Mouse (Mus musculus) liver, embryonic 13.5 days (tissue): ENCODE measurements around the gene Dnajc28. TPM values are rescaled to one million over a fixed set of nuclear protein-coding genes. Genes with fewer than 3 reads are reported as not detected.
A peak's percentile ranks its signal among the peaks of the same experiment; 100 is the strongest.

Experiments
- ATAC-seq: fragments of 200-750 bp; cut with Nextera tagmentation; 2 replicates; pipeline ENCODE4 v1.8.0; 2017; ENCODE audit warnings: low read depth, mild to moderate bottlenecking, moderate number of reproducible peaks, moderate library complexity
- DNase-seq: peaks from one replicate; pipeline ENCODE4 v3.0.0; 2022
- H3K27ac ChIP-seq: fragments of 300-500 bp; sonication (generic); 2 replicates; pipeline ENCODE4 v1.5.1; 2015; ENCODE audit warnings: moderate library complexity, mild to moderate bottlenecking, inconsistent platforms
- H3K27me3 ChIP-seq: fragments of 300-500 bp; sonication (generic); 2 replicates; pipeline ENCODE4 v1.6.1; 2015; ENCODE audit warnings: mild to moderate bottlenecking, inconsistent platforms
- H3K36me3 ChIP-seq: fragments of 300-500 bp; sonication (generic); 2 replicates; pipeline ENCODE4 v1.6.1; 2015; ENCODE audit warnings: mild to moderate bottlenecking, inconsistent platforms
- H3K4me1 ChIP-seq: fragments of 300-500 bp; sonication (generic); replicated peaks from 2 replicates; pipeline ENCODE4 v1.6.1; 2015; ENCODE audit warnings: inconsistent platforms
- H3K4me2 ChIP-seq: fragments of 300-500 bp; sonication (generic); 2 replicates; pipeline ENCODE4 v1.6.1; 2015; ENCODE audit warnings: inconsistent platforms, mild to moderate bottlenecking, moderate library complexity
- H3K4me3 ChIP-seq: fragments of 300-500 bp; sonication (generic); replicated peaks from 2 replicates; pipeline ENCODE4 v1.5.1; 2015; ENCODE audit warnings: mild to moderate bottlenecking, inconsistent platforms
- H3K9ac ChIP-seq: fragments of 300-500 bp; sonication (generic); 2 replicates; pipeline ENCODE4 v1.6.1; 2015; ENCODE audit warnings: mild to moderate bottlenecking, inconsistent platforms
- H3K9me3 ChIP-seq: fragments of 300-500 bp; sonication (generic); replicated peaks from 2 replicates; pipeline ENCODE4 v1.6.1; 2016; ENCODE audit warnings: inconsistent platforms
- WGBS: fragments of 180-500 bp; shearing (Covaris S2); methylation state at CpG from one replicate; pipeline ENCODE4 v1.1.7; 2015; ENCODE audit not compliant: insufficient replicate concordance; 5-methylcytosine and 5-hydroxymethylcytosine counted together
- polyA plus RNA-seq: library from polyadenylated mRNA; unstranded; fragments of >200 nt; fragmentation: Nextera tagmentation; extraction: Ambion mirVana; gene quantifications from 2 replicates; pipeline ENCODE4 v1.2.1, GENCODE M21; 2015

The Dnajc28 gene
- polyA plus RNA-seq, 1 experiment from 2014 or later, result 1.4 TPM

GRCm38 (mm10) chr16:91564580-91565291 lies 54.1 kb downstream of the Dnajc28 start:
- H3K36me3 ChIP-seq, result peaks cover 32% of the 10 kb centered on the region
- no peaks in the 10 kb centered on the region for H3K27me3 ChIP-seq
- H3K27ac ChIP-seq, result peak overlapping the region; percentile 58
- 64% methylated on average over 4 of the region's 4 CpGs for WGBS
- H3K4me1 ChIP-seq, result peaks cover 20% of the 10 kb centered on the region
- H3K9ac ChIP-seq, result 0 out of 2 replicates have a peak overlapping the region, but pooled peaks have one; percentile 26
- H3K4me3 ChIP-seq, result no peak overlapping the region
- peak; percentile 79 for ATAC-seq
- peak; percentile 31 for DNase-seq
- H3K4me2 ChIP-seq, result no peak overlapping the region
- no peaks in the 10 kb centered on the region for H3K9me3 ChIP-seq

Other genes starting within 250 kb of the Dnajc28 start
- 67.4 and 74.0 TPM in 2 replicates for gene Ifnar2, start 246.2 kb downstream of the Dnajc28 start, polyA plus RNA-seq
- gene Gm21970, start 227.3 kb downstream of the Dnajc28 start, polyA plus RNA-seq, result not detected in 2 replicates
- gene Il10rb, start 212.9 kb downstream of the Dnajc28 start, polyA plus RNA-seq, result 25.0 and 28.1 TPM in 2 replicates
- 18.0 and 19.1 TPM in 2 replicates for gene Ifnar1, start 133.8 kb downstream of the Dnajc28 start, polyA plus RNA-seq
- 15.4 and 18.1 TPM in 2 replicates for gene Ifngr2, start 72.0 kb downstream of the Dnajc28 start, polyA plus RNA-seq
- 5.6 and 6.3 TPM in 2 replicates for gene Tmem50b, start 21.2 kb downstream of the Dnajc28 start, polyA plus RNA-seq
- gene Gart, start 27.9 kb upstream of the Dnajc28 start, polyA plus RNA-seq, result 116 and 126 TPM in 2 replicates
- 47.8 and 49.8 TPM in 2 replicates for gene Son, start 28.5 kb upstream of the Dnajc28 start, polyA plus RNA-seq
- 33.9 and 36.7 TPM in 2 replicates for gene Donson, start 69.7 kb upstream of the Dnajc28 start, polyA plus RNA-seq
- gene Cryzl1, start 109.9 kb upstream of the Dnajc28 start, polyA plus RNA-seq, result 39.6 and 40.0 TPM in 2 replicates
- 48.3 and 58.2 TPM in 2 replicates for gene Itsn1, start 110.3 kb upstream of the Dnajc28 start, polyA plus RNA-seq